Mouse (Mus musculus): ENCODE measurements at regions not wholly inside any gene's neighbourhood (a gene's known extent, or its start where the extent isn't known, plus 50 kb on each side); places are given as distances from the start of the nearest gene placed in this dataset.

- TF ChIP-seq POLR2A (IDR thresholded peaks at IDR 0.05; ENCODE audit: borderline replicate concordance, insufficient read depth, low read length) (no peak), CTCF (IDR thresholded peaks at IDR 0.05; ENCODE audit: borderline replicate concordance, insufficient read depth, low read depth, low read length) (no peak)
Observed at GRCm38 (mm10) chr2:8027571-8027970, 518.2 kb upstream of the Celf2 start.
